Mouse (Mus musculus): ENCODE data around the gene Krtcap2. TPM values are rescaled to one million over a fixed set of nuclear protein-coding genes. Genes with fewer than 3 reads are reported as not detected.

Krtcap2 gene
- 260 and 275 TPM in 2 replicates for polyA plus RNA-seq (2016; fragmentation: Nextera tagmentation; extraction: Ambion mirVana)

- Histone ChIP-seq H3K9me3 (no peaks in the 10 kb centered on the region), H3K27me3 (ENCODE audit: poor library complexity, severe bottlenecking) (peaks cover 30% of the 10 kb centered on the region), H3K4me1 (peaks cover 62% of the 10 kb centered on the region), H3K36me3 (replicated peaks) (peaks cover 37% of the 10 kb centered on the region), H3K27ac (peak within 1 kb of the TSS; percentile 94), H3K4me3 (peak within 1 kb of the TSS; percentile 83)
- WGBS = 5% methylated on average over 20 of the region's 20 CpGs
- peak; percentile 56 for DNase-seq (ENCODE audit: extremely low spot score, low spot score)
These were observed at the start of gene Krtcap2 for GRCm38 (mm10) chr3:89245688-89246171. Gene Krtcap2 (plus strand): TSS chr3:89245966.

DNA sequence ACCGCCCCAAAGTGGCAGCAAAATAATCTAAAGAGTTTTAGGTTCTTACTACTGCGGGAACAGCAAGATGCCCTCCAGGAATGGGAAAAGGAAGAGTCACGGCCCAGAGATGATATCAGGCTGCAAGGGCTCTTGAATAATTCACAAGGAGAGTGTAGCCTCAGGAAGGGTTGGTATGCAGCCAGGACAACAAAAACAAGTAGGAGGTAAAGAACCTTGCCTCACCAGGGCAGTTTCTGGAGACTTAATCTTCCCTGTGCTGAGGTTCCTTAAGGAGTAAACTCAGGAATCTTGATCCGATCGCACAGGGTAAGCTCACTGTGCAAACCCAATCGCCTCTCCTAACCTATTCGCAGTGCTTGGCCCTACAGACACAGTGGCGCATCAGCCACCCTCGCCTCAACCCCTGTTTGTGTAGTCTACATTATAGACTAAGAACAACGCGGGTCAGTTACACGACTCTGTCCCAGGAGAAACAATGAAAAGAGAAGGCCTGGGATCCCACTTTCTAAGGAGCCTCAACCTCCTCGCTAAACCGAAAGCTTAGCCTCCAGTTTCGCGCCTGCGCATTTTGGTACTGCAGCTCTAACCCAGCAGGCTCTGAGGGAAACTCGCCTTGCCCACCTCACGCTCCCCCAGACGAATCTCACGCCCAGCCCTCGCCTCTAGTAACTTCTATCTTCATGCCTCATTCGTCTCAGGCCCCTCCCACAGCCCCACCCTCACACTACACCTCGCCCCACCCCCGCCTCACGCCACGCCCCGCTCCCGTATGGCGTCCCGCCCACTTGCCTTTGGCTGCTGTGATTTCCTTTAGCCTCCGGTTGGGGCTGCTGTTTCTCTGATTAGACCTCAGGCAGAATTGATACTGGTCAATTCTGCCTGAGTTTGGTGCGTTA, 49.5 kb upstream of the Krtcap2 start:
- Histone ChIP-seq H3K4me1 (peaks cover 19% of the 10 kb centered on the region), H3K4me3 (peak overlapping the region; percentile 49), H3K27me3 (ENCODE audit: poor library complexity, severe bottlenecking) (no peaks in the 10 kb centered on the region), H3K36me3 (replicated peaks) (no peaks in the 10 kb centered on the region), H3K9me3 (no peaks in the 10 kb centered on the region), H3K27ac (peak overlapping the region; percentile 89)
- DNase-seq (ENCODE audit: extremely low spot score, low spot score) = peak; percentile 95
- 9% methylated on average over 33 of the region's 33 CpGs for WGBS

DNA sequence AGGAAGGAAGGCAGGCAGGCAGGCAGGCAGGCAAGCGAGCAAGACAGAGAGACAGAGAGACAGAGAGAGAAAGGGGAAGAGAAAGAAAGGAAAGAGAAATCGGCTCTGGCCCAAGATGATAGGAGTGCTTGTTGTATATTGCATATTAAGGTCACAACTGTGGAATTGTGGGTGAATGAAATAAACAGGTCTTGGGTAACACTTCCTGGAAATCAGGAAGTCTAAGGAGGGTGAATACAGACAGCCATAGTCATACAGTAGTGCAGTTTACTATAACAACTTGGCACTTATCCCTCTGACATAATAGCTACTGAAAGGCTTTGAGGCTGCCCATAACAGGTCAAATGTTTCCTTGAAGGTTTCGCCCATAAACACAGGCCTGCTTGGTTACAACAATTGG, 45.9 kb upstream of the Krtcap2 start:
- WGBS = 78% methylated on average over 3 of the region's 3 CpGs
- no peak for DNase-seq (ENCODE audit: extremely low spot score, low spot score)
- H3K27ac ChIP-seq = no peak overlapping the region
- H3K27me3 ChIP-seq (ENCODE audit: poor library complexity, severe bottlenecking) = no peaks in the 10 kb centered on the region
- peaks cover 9% of the 10 kb centered on the region; the same call in 1 of the 2 replicates for H3K36me3 ChIP-seq (replicated peaks)
- peaks cover 25% of the 10 kb centered on the region for H3K4me1 ChIP-seq
- H3K9me3 ChIP-seq = no peaks in the 10 kb centered on the region
- H3K4me3 ChIP-seq = no peak overlapping the region

GRCm38 (mm10) chr3:89202253-89203141, 43.3 kb upstream of the Krtcap2 start, which contains the start of gene Gba:
Gene Gba (plus strand): TSS chr3:89202928.
- DNase-seq (ENCODE audit: extremely low spot score, low spot score) = peak; percentile 86
- H3K9me3 ChIP-seq = no peaks in the 10 kb centered on the region
- H3K36me3 ChIP-seq (replicated peaks) = peaks cover 33% of the 10 kb centered on the region
- peak within 1 kb of the TSS; percentile 63 for H3K4me3 ChIP-seq
- H3K27me3 ChIP-seq (ENCODE audit: poor library complexity, severe bottlenecking) = no peaks in the 10 kb centered on the region
- peak within 1 kb of the TSS; percentile 72 for H3K27ac ChIP-seq
- H3K4me1 ChIP-seq = peaks cover 7% of the 10 kb centered on the region
- WGBS = 29% methylated on average over 13 of the region's 13 CpGs

DNA sequence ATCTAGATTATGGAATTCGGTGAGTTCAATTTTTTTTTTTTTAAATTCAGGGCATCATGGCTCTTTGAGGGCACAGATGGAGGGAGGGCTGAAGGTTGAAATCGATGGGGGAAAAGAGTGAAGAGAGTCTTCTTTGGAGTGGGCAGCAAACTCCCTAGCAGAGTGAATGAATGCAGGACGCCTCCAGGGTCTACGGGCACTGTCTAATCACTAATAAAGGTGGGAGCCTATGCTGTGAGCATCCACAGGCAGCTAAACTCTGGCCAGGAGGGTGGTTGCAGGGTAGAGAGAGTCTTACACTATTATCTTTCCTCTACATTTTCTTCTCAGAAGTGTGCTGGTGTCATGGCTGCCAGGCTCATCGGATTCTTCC, 42.6 kb upstream of the Krtcap2 start:
- H3K9me3 ChIP-seq = no peaks in the 10 kb centered on the region
- 39% methylated on average over 5 of the region's 5 CpGs for WGBS
- H3K27me3 ChIP-seq (ENCODE audit: poor library complexity, severe bottlenecking) = no peaks in the 10 kb centered on the region
- peaks cover 7% of the 10 kb centered on the region for H3K4me1 ChIP-seq
- H3K36me3 ChIP-seq (replicated peaks) = peaks cover 40% of the 10 kb centered on the region
- peak overlapping the region; percentile 72 for H3K27ac ChIP-seq
- no peak for DNase-seq (ENCODE audit: extremely low spot score, low spot score)
- H3K4me3 ChIP-seq = peak overlapping the region; percentile 63

DNA sequence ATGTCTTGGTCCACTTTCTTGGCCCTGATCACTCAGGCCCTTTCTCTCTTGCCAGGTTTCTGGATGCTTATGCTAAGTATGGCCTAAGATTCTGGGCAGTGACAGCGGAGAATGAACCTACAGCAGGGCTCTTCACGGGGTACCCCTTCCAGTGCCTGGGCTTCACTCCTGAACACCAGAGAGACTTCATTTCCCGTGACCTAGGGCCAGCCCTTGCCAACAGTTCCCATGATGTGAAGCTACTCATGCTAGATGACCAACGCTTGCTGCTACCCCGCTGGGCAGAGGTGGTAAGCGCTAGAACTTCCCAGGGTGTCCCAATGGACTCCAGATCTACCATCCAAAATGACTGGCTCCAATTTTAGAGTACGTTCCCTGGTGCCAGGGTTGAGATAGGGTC, 39.7 kb upstream of the Krtcap2 start:
- peak; percentile 14 for DNase-seq (ENCODE audit: extremely low spot score, low spot score)
- 93% methylated on average over 7 of the region's 7 CpGs for WGBS
- Histone ChIP-seq H3K4me1 (peaks cover 7% of the 10 kb centered on the region), H3K27ac (no peak overlapping the region), H3K27me3 (ENCODE audit: poor library complexity, severe bottlenecking) (no peaks in the 10 kb centered on the region), H3K4me3 (no peak overlapping the region), H3K9me3 (no peaks in the 10 kb centered on the region), H3K36me3 (replicated peaks) (peaks cover 69% of the 10 kb centered on the region)

DNA sequence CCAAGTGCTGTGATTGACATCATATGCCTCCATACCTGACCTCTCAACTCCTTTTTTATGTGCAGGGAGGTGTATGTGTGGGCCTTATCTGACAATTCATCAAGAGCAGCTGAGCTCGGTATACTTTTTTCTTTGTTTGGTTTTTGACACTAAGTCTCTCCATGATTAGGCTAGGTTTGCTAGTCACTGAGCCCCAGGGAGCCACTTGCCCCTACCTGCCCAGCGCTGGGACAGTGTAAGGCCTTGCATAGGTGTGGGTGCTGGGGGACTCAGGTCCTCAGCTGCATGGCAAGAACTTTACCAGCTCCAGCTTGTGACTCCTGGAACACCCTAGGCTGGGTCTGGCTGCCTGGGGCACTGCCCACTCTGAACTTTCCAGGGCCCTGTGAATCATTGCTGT, 39.1 kb upstream of the Krtcap2 start:
- Histone ChIP-seq H3K4me1 (peaks cover 7% of the 10 kb centered on the region), H3K4me3 (no peak overlapping the region), H3K9me3 (no peaks in the 10 kb centered on the region), H3K27ac (no peak overlapping the region), H3K36me3 (replicated peaks) (peaks cover 75% of the 10 kb centered on the region), H3K27me3 (ENCODE audit: poor library complexity, severe bottlenecking) (no peaks in the 10 kb centered on the region)
- WGBS = 91% methylated on average over 2 of the region's 2 CpGs
- no peak for DNase-seq (ENCODE audit: extremely low spot score, low spot score)

- H3K4me1 ChIP-seq = peaks cover 16% of the 10 kb centered on the region
- H3K36me3 ChIP-seq (replicated peaks) = peaks cover 75% of the 10 kb centered on the region
- H3K27me3 ChIP-seq (ENCODE audit: poor library complexity, severe bottlenecking) = no peaks in the 10 kb centered on the region
- 92% methylated on average over 13 of the region's 13 CpGs for WGBS
- H3K9me3 ChIP-seq = no peaks in the 10 kb centered on the region
- DNase-seq (ENCODE audit: extremely low spot score, low spot score) = no peak
- H3K27ac ChIP-seq = no peak overlapping the region
- no peak overlapping the region for H3K4me3 ChIP-seq
These were observed 37.6 kb upstream of the Krtcap2 start for GRCm38 (mm10) chr3:89208075-89208657.

GRCm38 (mm10) chr3:89208736-89209135, 37.0 kb upstream of the Krtcap2 start:
- WGBS = 89% methylated on average over 6 of the region's 6 CpGs
- DNase-seq (ENCODE audit: extremely low spot score, low spot score) = no peak
- Histone ChIP-seq H3K9me3 (no peaks in the 10 kb centered on the region), H3K4me1 (peaks cover 16% of the 10 kb centered on the region), H3K27me3 (ENCODE audit: poor library complexity, severe bottlenecking) (no peaks in the 10 kb centered on the region), H3K4me3 (no peak overlapping the region), H3K36me3 (replicated peaks) (peaks cover 75% of the 10 kb centered on the region), H3K27ac (no peak overlapping the region)

GRCm38 (mm10) chr3:89209731-89210130, 36.0 kb upstream of the Krtcap2 start:
- H3K9me3 ChIP-seq = no peaks in the 10 kb centered on the region
- H3K4me3 ChIP-seq = no peak overlapping the region
- WGBS = 86% methylated on average over 7 of the region's 7 CpGs
- no peak overlapping the region for H3K27ac ChIP-seq
- peaks cover 25% of the 10 kb centered on the region for H3K4me1 ChIP-seq
- no peaks in the 10 kb centered on the region for H3K27me3 ChIP-seq (ENCODE audit: poor library complexity, severe bottlenecking)
- no peak for DNase-seq (ENCODE audit: extremely low spot score, low spot score)
- H3K36me3 ChIP-seq (replicated peaks) = peaks cover 66% of the 10 kb centered on the region

- no peak for DNase-seq (ENCODE audit: extremely low spot score, low spot score)
- Histone ChIP-seq H3K27me3 (ENCODE audit: poor library complexity, severe bottlenecking) (no peaks in the 10 kb centered on the region), H3K36me3 (replicated peaks) (peaks cover 65% of the 10 kb centered on the region), H3K9me3 (no peaks in the 10 kb centered on the region), H3K4me1 (peaks cover 30% of the 10 kb centered on the region), H3K4me3 (no peak overlapping the region), H3K27ac (no peak overlapping the region)
- WGBS = 96% methylated on average over 13 of the region's 13 CpGs
These were observed 35.6 kb upstream of the Krtcap2 start for GRCm38 (mm10) chr3:89210162-89210561.

DNA sequence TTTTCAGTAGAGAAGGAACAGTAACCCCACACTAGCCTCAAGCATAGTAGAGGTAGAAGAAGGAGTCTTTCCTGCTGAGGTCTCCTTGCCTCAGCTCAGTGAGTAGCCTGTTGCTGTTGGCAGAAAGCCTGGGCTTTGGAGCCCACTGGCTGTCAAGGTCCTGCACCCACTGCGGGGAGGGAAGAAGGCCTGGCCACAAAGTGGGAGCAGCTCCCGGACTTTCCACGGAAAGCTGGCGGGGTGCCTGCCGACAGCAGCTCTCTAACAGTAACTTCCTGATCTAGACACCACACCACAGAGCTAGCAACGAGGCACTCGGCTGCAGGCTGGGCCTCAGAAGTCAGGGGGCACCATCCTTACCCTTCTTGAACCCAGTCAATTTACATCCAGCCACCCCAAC, 35.0 kb upstream of the Krtcap2 start:
- H3K4me1 ChIP-seq = peaks cover 35% of the 10 kb centered on the region
- no peaks in the 10 kb centered on the region for H3K9me3 ChIP-seq
- H3K27ac ChIP-seq = no peak overlapping the region
- H3K36me3 ChIP-seq (replicated peaks) = peaks cover 59% of the 10 kb centered on the region
- H3K4me3 ChIP-seq = no peak overlapping the region
- WGBS = 88% methylated on average over 7 of the region's 7 CpGs
- no peak for DNase-seq (ENCODE audit: extremely low spot score, low spot score)
- H3K27me3 ChIP-seq (ENCODE audit: poor library complexity, severe bottlenecking) = no peaks in the 10 kb centered on the region
